8 mouse cellular contexts compared by ENCODE assay signal in the genomic region with DNA sequence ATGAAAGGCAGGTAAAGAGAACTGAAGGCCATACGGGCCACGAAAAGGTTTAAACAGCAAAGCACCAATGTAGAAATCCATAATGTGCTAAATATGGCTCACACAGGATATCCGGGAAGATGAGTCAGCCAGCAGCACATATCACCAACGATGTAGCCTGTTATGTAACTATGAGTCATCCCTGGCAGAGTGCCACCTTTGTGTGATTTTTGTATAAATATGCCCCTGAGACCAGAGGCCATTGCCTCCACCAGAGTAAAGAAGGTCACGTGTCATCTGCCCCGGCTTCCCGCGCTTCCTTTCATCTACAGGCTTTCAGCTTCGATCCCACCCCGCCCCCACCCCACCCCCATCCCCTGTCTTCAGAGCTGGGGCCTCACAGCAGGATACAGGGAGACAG.
DNase-seq lines count a peak whose midpoint lies in the region; ATAC-seq and TF ChIP-seq lines count a peak whose summit lies in the region.

No protein-coding gene starts in this region.

- POLR2A ChIA-PET in Patski (lab: Charles Lee) = no interaction called here

- no peaks in the 10 kb centered on the region for H3K27me3 ChIP-seq in Patski

- TF ChIP-seq CTCF in Patski (IDR thresholded peaks at IDR 0.05) = no peak

- ATAC-seq in Patski = peak; percentile 26
- no peak for ATAC-seq in erythroid progenitor cell, adult 5-6 weeks (replicated peaks; ENCODE audit: low FRiP score, poor library complexity, severe bottlenecking)

- peak; percentile 61 for DNase-seq in Patski (ENCODE audit: low read depth, low spot score)
- DNase-seq in cerebellum, adult 11-12 months = peak; percentile 40
- peak; percentile 51 to 58 for DNase-seq in gastrocnemius, adult 8-10 months (ENCODE audit: low spot score in 2 of 2)
- DNase-seq in induced T-regulatory cell, adult 2 months (ENCODE audit: low read depth) = peak; percentile 93
- DNase-seq in left cerebral cortex, adult 18-20 months (ENCODE audit: low spot score in 2 of 2) = peak; percentile 62 to 69
- peak; percentile 81 to 89 for DNase-seq in lung, postnatal 4 days
- DNase-seq in right cerebral cortex, postnatal 14 days = peak; percentile 57

- CTCF ChIA-PET in Patski (lab: Charles Lee) = no interaction called here

- in situ Hi-C loops in Patski (cut with MboI; ENCODE audit: low pct_unique_long_range_greater_than_20kb) = no loop called here

Comparison
In these comparisons a context has a peak if more than half of its experiments do, and no peak if none do; other contexts are left out.
1. DNase-seq: peak in every context shown above with its lines; median percentile 93 in induced T-regulatory cell, adult 2 months; 85 in lung, postnatal 4 days; 66 in left cerebral cortex, adult 18-20 months; 61 in Patski; 57 in right cerebral cortex, postnatal 14 days; 54 in gastrocnemius, adult 8-10 months; 40 in cerebellum, adult 11-12 months.